Mouse (Mus musculus): ENCODE measurements at regions not wholly inside any gene's neighbourhood (a gene's known extent, or its start where the extent isn't known, plus 50 kb on each side); places are given as distances from the start of the nearest gene placed in this dataset.

- 93% methylated on average over 4 of the region's 4 CpGs for WGBS
- Histone ChIP-seq H3K27me3 (replicated peaks) (no peaks in the 10 kb centered on the region), H3K27ac (replicated peaks) (no peak overlapping the region), H3K9ac (replicated peaks) (no peak overlapping the region), H3K4me1 (no peaks in the 10 kb centered on the region), H3K4me2 (no peak overlapping the region), H3K36me3 (no peaks in the 10 kb centered on the region), H3K4me3 (replicated peaks) (no peak overlapping the region), H3K9me3 (replicated peaks) (no peaks in the 10 kb centered on the region)
- ATAC-seq (ENCODE audit: low FRiP score): no peak
Measured at GRCm38 (mm10) chr8:115436356-115436721, 271.3 kb downstream of the Maf start.

DNA sequence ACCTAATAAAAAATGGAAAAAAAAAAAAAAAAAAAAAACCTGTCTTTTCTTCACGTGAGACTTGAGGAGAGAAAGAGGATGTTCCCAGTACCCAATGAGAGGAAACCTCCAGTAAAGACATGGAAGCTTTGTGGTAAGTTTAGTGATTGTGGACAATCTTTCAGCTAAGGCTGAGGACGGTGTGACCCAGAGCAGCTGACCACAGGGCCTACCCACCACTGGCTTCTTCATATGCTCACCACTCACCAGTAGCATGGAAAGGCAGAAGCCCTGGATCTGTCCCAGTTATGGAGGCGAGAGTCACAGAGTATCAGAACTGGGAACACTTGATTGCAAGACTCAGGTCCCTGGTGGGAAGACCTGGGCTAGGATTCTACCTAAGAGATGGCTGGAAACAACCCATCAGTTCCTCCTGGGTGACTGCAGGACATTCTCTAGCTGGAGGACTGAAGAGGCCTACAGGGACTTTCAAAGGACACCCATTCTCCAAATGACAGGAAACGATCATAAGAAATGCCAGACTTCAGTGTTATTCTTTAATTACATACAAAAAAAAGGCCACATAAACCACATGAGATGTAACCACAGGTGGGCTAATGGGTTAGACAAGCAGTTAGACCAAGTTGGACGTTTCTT is 271.8 kb downstream of the Maf start:
- H3K36me3 ChIP-seq: no peaks in the 10 kb centered on the region
- 90% methylated on average over 5 of the region's 5 CpGs for WGBS
- no peak overlapping the region for H3K27ac ChIP-seq (replicated peaks)
- no peak overlapping the region for H3K9ac ChIP-seq (replicated peaks)
- H3K27me3 ChIP-seq (replicated peaks): no peaks in the 10 kb centered on the region
- H3K9me3 ChIP-seq (replicated peaks): no peaks in the 10 kb centered on the region
- no peak for ATAC-seq (ENCODE audit: low FRiP score)
- no peaks in the 10 kb centered on the region for H3K4me1 ChIP-seq
- H3K4me2 ChIP-seq: no peak overlapping the region
- H3K4me3 ChIP-seq (replicated peaks): no peak overlapping the region

GRCm38 (mm10) chr8:115432396-115433040 is 275.1 kb downstream of the Maf start:
- Histone ChIP-seq H3K9me3 (replicated peaks) (no peaks in the 10 kb centered on the region), H3K4me3 (replicated peaks) (no peak overlapping the region), H3K27ac (replicated peaks) (no peak overlapping the region), H3K4me2 (no peak overlapping the region), H3K4me1 (no peaks in the 10 kb centered on the region), H3K27me3 (replicated peaks) (no peaks in the 10 kb centered on the region), H3K36me3 (no peaks in the 10 kb centered on the region), H3K9ac (replicated peaks) (no peak overlapping the region)
- ATAC-seq (ENCODE audit: low FRiP score): no peak
- 76% methylated on average over 5 of the region's 5 CpGs for WGBS

- Histone ChIP-seq H3K9ac (replicated peaks) (no peak overlapping the region), H3K27ac (replicated peaks) (no peak overlapping the region), H3K4me2 (no peak overlapping the region), H3K9me3 (replicated peaks) (no peaks in the 10 kb centered on the region), H3K4me1 (no peaks in the 10 kb centered on the region), H3K27me3 (replicated peaks) (no peaks in the 10 kb centered on the region), H3K36me3 (no peaks in the 10 kb centered on the region), H3K4me3 (replicated peaks) (no peak overlapping the region)
- WGBS: 63% methylated on average over 3 of the region's 3 CpGs
- ATAC-seq (ENCODE audit: low FRiP score): no peak
Measured at GRCm38 (mm10) chr8:115430793-115431192, 276.8 kb downstream of the Maf start.

GRCm38 (mm10) chr8:115429291-115429883 is 278.2 kb downstream of the Maf start:
- WGBS: 90% methylated on average over 3 of the region's 3 CpGs
- Histone ChIP-seq H3K9ac (replicated peaks) (no peak overlapping the region), H3K4me1 (no peaks in the 10 kb centered on the region), H3K27me3 (replicated peaks) (no peaks in the 10 kb centered on the region), H3K4me2 (no peak overlapping the region), H3K36me3 (no peaks in the 10 kb centered on the region), H3K9me3 (replicated peaks) (no peaks in the 10 kb centered on the region), H3K4me3 (replicated peaks) (no peak overlapping the region), H3K27ac (replicated peaks) (no peak overlapping the region)
- no peak for ATAC-seq (ENCODE audit: low FRiP score)

- no peaks in the 10 kb centered on the region for H3K36me3 ChIP-seq
- 71% methylated on average over 15 of the region's 15 CpGs for WGBS
- H3K4me1 ChIP-seq: no peaks in the 10 kb centered on the region
- no peaks in the 10 kb centered on the region for H3K9me3 ChIP-seq (replicated peaks)
- H3K27me3 ChIP-seq (replicated peaks): no peaks in the 10 kb centered on the region
- H3K4me2 ChIP-seq: no peak overlapping the region
- H3K4me3 ChIP-seq (replicated peaks): no peak overlapping the region
- no peak overlapping the region for H3K9ac ChIP-seq (replicated peaks)
- ATAC-seq (ENCODE audit: low FRiP score): no peak
- H3K27ac ChIP-seq (replicated peaks): no peak overlapping the region
Measured at GRCm38 (mm10) chr8:115428528-115429290, 278.9 kb downstream of the Maf start.

DNA sequence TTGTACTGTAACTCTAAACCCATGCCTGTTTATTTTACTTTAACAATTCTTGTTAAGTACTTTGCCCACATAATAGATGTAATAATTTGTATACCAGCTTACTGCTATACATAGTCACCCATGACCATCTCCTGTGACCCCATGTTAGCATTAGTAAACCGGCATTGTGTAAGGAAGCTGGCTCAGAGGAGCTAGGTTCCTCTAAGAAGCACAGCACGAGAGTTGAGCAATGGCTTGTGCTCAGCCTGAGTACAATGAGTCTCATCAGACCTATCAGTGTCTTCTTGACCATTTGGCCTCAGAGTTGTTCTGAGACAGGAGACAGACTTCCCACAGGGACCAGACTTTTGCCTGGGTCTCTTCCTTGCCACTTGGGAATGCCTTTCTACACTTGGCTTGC is 279.6 kb downstream of the Maf start:
- ATAC-seq (ENCODE audit: low FRiP score): no peak
- H3K36me3 ChIP-seq: no peaks in the 10 kb centered on the region

DNA sequence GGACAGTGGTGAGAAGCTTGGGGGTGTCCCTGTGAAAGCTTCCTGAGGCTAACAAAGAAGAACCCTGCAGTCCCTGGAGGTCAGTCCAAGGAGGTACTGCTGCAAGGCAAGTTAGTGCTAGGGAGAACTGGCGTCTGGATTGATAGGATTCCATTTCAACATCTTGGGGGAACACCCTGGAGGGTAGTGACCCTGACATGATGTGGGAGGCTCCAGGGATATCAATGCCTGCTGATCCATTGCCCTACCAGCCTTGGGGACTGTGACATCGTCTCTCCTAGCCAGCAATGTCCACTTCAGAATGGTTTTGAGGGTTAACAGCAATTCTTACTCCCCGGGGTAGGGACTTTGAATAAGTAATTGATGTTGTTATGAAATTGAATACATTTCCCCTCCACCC is 280.1 kb downstream of the Maf start:
- H3K27ac ChIP-seq (replicated peaks): no peak overlapping the region
- WGBS: 80% methylated on average over 3 of the region's 3 CpGs
- no peak for ATAC-seq (ENCODE audit: low FRiP score)

More for the DNA sequence above, 279.6 kb downstream of the Maf start:
- H3K4me2 ChIP-seq: no peak overlapping the region
- H3K27me3 ChIP-seq (replicated peaks): no peaks in the 10 kb centered on the region
- H3K9me3 ChIP-seq (replicated peaks): no peaks in the 10 kb centered on the region
- H3K9ac ChIP-seq (replicated peaks): no peak overlapping the region
- no peak overlapping the region for H3K4me3 ChIP-seq (replicated peaks)
- no peaks in the 10 kb centered on the region for H3K4me1 ChIP-seq
- WGBS: 82% methylated on average over 2 of the region's 2 CpGs
- H3K27ac ChIP-seq (replicated peaks): no peak overlapping the region

DNA sequence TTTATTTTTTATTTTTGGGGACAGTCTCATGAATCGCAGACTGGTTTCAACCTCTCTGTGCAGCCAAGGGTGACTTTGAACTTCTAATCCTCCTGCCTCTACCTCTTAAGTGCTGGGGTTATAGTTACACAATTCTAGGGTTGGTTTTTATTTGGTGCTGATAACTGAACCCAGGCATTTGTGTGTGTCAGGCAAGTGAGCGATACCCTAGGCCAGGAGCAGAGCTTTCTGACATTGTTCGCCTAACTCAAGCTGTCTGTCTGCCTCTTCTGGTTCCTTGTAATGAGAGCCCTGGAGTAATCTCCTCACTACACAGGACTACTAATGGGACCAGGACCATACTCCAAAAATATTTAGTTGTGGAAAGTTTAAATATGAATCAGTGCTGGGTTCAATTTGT is 281.1 kb downstream of the Maf start:
- no peak overlapping the region for H3K9ac ChIP-seq (replicated peaks)
- H3K4me1 ChIP-seq: no peaks in the 10 kb centered on the region
- no peak for ATAC-seq (ENCODE audit: low FRiP score)
- H3K4me3 ChIP-seq (replicated peaks): no peak overlapping the region
- H3K9me3 ChIP-seq (replicated peaks): no peaks in the 10 kb centered on the region
- H3K4me2 ChIP-seq: no peak overlapping the region
- no peaks in the 10 kb centered on the region for H3K27me3 ChIP-seq (replicated peaks)
- WGBS: 98% methylated on average over 3 of the region's 3 CpGs
- no peaks in the 10 kb centered on the region for H3K36me3 ChIP-seq
- no peak overlapping the region for H3K27ac ChIP-seq (replicated peaks)

More for the DNA sequence above, 280.1 kb downstream of the Maf start:
- H3K36me3 ChIP-seq: no peaks in the 10 kb centered on the region
- no peak overlapping the region for H3K9ac ChIP-seq (replicated peaks)
- H3K4me2 ChIP-seq: no peak overlapping the region
- no peak overlapping the region for H3K4me3 ChIP-seq (replicated peaks)
- H3K9me3 ChIP-seq (replicated peaks): no peaks in the 10 kb centered on the region
- no peaks in the 10 kb centered on the region for H3K27me3 ChIP-seq (replicated peaks)
- no peaks in the 10 kb centered on the region for H3K4me1 ChIP-seq

DNA sequence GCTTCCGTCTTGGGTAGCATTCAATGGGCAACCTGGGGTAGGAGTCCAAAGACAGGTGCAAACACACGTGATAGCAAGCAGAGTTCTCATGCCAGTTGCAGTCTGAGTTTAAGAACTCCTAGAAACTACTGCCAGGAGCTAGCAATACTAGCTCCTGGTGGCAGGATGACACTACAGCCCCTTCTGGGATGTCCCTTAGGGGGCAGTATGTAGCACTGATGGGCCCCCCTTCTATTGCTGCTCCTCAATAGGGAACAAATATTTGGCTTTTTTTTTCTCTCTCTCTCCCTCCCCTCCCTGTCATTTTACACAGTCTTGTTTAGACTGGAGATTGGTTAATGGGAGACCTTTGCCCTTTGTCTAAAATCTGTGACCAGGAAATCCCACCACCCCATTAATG is 282.2 kb downstream of the Maf start:
- no peaks in the 10 kb centered on the region for H3K27me3 ChIP-seq (replicated peaks)
- no peak overlapping the region for H3K27ac ChIP-seq (replicated peaks)
- H3K4me1 ChIP-seq: no peaks in the 10 kb centered on the region
- no peak overlapping the region for H3K4me2 ChIP-seq
- WGBS: 67% methylated on average over 2 of the region's 2 CpGs
- ATAC-seq (ENCODE audit: low FRiP score): no peak
- H3K9ac ChIP-seq (replicated peaks): no peak overlapping the region
- H3K36me3 ChIP-seq: no peaks in the 10 kb centered on the region
- no peak overlapping the region for H3K4me3 ChIP-seq (replicated peaks)
- H3K9me3 ChIP-seq (replicated peaks): no peaks in the 10 kb centered on the region

- WGBS: 90% methylated on average over 2 of the region's 2 CpGs
- Histone ChIP-seq H3K9ac (replicated peaks) (no peak overlapping the region), H3K4me1 (no peaks in the 10 kb centered on the region), H3K27me3 (replicated peaks) (no peaks in the 10 kb centered on the region), H3K9me3 (replicated peaks) (no peaks in the 10 kb centered on the region), H3K36me3 (no peaks in the 10 kb centered on the region), H3K27ac (replicated peaks) (no peak overlapping the region), H3K4me3 (replicated peaks) (no peak overlapping the region), H3K4me2 (no peak overlapping the region)
- no peak for ATAC-seq (ENCODE audit: low FRiP score)
Measured at GRCm38 (mm10) chr8:115423682-115424081, 283.9 kb downstream of the Maf start.

DNA sequence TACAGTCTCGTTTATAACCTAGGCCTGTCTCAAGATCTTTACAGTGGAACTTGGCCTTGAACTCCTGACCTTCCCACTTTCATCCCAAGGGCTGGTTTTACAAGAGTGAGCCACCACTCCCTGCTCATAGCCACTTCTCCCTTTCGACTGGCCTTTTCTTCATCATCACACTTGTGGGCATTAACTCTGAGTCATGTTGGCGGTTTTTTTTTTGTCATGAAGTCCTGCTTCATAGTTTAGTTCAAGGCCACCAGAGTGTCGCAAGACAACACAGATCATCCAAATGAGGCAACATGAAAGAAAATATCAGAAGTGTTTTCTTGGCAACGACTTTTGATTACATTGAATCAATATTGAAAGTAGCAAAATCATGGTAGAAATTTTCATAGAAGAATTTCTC is 284.5 kb downstream of the Maf start:
- Histone ChIP-seq H3K4me3 (replicated peaks) (no peak overlapping the region), H3K4me1 (no peaks in the 10 kb centered on the region), H3K9ac (replicated peaks) (no peak overlapping the region), H3K36me3 (no peaks in the 10 kb centered on the region), H3K9me3 (replicated peaks) (no peaks in the 10 kb centered on the region), H3K27ac (replicated peaks) (no peak overlapping the region), H3K4me2 (no peak overlapping the region), H3K27me3 (replicated peaks) (no peaks in the 10 kb centered on the region)
- 85% methylated on average over 5 of the region's 5 CpGs for WGBS
- no peak for ATAC-seq (ENCODE audit: low FRiP score)
